Mouse (Mus musculus): Measurements from ENCODE around the gene Gas7.

The Gas7 gene

DNA sequence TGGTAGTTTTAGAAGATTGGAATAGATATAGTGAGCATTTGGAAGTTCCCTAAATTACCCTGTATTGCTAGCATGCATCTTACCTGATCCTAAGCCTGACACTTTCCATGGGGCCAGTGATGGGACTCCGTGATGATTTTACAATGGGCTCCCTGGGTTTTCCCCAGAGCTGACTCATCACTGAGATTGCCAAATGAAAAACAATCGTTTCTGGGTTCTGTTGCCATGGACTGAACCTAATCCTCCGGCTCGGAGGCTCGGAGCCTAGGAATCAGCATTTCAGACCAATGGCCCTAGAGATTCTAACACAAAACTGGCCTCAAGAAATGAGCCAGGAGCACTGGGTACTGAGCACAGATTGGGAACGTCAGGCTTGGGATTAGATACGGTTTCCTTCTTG lies 167.1 kb downstream of the Gas7 start:
- no peak for DNase-seq (ENCODE audit: low spot score)

DNA sequence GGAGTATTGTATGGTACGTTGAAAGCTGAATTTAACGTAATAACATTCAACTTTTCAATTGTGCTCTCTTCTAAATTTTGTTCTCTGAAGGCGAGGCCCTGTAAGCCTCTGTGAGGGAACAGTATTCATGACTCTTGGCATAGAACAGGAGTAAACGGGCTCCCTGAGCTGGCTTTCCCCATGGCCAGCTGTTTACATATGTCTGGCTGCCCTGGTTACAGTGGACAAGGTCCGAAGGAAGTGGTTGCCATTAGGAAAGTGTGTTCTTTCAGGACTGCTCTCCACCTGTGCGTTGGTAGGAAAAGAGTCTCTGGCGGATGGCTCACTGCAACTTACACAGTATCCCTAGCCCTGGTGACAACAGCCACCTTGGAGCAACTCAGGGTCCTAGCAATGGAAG lies 171.9 kb downstream of the Gas7 start:
- DNase-seq (ENCODE audit: low spot score) = no peak

DNA sequence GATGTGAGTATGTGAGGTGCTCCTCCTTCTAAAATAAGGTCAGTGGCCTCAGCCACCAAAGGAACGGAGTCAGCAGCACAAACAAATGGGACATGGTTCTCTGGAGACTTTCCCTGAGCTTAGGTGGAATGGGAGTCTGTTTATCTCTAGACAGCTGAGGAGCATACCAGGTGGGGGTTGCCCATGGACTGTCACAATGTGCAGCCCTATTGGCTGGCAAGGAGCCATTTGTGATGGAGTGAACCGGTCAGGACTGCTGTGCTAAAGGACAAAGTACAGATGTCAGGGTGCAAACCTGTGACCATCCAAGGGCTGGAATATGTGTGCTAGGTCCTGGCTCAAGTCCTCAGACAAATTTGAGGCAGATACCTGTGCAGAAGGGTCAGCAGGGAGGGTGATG lies 173.3 kb downstream of the Gas7 start:
- DNase-seq (ENCODE audit: low spot score) = no peak

DNA sequence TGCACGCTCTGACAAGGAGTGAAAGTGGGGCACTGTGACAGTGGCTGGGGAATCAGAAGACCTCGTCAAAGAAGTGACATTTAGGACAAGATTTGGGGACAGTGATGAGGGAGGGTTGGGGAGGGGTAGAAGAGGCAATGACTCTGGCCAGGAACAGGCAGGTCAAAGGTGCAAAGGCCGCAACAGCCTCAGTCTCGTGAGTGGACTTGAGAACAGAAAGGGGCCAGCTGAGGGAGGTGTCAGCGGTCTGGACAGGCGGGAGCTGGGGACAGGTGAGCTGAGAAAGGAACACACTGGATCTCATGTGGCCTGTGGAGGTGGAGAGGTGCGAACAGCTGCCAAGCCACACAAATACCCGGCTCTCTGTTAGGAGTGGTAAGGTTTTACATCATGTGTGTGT lies 177.7 kb downstream of the Gas7 start:
- no peak for DNase-seq (ENCODE audit: low spot score)

DNA sequence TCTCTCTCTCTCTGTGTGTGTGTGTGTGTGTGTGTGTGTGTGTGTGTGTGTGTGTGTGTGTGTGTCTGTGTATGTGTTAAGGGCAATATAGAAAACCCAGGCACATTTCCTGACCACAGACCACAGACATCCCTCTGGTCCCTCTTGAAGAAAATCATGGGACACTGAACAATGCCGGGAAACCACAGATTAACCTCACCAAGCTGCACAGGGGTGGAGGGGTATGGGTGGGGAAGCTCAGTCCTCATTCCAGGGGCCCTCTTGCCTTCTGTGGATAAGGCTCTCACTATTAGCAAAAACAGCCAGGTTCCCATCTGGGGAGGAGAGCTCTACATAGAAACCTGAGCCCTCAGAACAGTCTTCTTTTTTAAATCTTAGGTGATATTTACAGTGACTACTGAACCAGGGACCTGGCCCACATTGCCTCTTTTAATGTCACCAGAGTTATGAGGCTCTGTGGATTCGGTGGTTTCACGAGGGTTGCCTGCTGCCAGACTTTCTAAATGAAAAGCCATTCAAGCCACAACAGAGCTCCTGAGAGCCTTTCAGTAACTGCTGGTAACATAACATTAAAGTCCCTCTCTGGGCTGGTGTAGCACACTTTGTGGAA lies 178.5 kb downstream of the Gas7 start:
- DNase-seq (ENCODE audit: low spot score) = no peak

- no peak for DNase-seq (ENCODE audit: low spot score)
Measured at GRCm38 (mm10) chr11:67636201-67636600, 181.0 kb downstream of the Gas7 start.

DNA sequence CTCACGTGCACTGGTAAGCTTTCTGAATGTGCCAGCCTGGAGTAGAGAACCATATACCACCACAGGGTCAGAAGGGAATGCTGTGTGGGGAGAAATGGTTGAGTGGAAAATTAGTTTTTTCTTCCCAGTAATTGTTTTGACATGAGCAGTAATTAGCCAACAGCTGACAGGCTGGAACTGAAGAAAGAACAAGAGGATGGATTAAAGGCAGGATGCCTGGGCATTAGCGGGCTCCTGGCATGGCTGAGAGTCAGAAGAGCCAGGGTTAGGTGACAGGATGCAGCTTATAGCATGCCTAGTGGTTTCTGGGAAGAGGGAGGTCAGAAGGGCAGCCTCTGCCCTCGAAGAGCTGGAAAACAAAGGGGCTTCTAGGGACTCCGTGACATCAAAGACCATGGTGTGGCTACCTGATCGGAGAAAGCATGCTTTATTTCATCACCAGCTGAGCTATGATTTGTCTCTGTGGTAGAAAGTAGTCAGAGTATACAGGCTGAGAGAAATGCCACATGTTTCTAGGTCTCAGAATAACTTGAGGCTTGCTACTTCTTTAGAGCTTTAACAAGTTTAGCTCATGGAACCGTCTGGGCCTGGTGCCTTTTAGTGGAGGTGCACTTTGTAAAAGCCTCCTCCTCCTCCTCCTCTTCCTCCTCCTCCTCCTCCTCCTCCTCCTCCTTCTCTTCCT lies 181.8 kb downstream of the Gas7 start:
- DNase-seq (ENCODE audit: low spot score) = no peak

DNA sequence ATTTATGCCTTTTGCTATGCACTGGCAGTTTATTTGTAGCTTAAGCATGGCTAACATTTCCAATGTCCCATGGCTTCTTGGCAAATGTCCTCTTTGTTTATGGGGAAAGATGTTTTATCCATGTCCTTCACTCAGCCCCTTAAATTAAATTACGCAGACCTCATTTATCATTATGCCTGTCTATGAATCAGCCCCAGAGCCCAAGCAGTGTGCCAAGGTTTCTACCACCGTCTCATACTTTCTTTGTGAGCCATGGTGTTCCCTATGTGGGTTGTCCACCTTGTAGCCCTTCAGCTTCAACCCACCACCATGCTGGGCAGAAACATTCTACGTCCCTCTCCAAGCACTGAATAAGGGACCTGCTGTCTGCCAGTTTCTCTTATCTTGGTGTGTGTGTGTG lies 183.2 kb downstream of the Gas7 start:
- DNase-seq (ENCODE audit: low spot score) = no peak

- DNase-seq (ENCODE audit: low spot score) = no peak
Measured at GRCm38 (mm10) chr11:67640299-67640698, 185.1 kb downstream of the Gas7 start.

DNA sequence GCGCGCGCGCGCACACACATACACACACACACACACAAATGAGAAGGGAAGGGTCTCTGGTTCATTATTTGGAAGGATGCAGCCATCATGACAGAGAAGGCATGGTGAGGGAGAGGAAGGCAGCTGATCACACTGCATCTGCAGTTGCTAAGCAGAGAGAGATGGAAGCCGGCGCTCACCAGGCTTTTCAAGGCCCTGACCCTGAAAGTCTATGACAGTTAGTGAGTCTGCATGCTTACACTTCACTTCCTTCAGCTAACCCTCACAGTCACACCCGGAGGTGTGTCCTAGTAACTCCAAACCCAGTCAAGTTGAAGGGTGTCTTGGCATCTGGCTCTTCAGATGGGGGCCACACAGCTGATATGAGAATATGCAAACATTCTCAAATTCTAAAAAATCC lies 187.2 kb downstream of the Gas7 start:
- DNase-seq (ENCODE audit: low spot score) = no peak

DNA sequence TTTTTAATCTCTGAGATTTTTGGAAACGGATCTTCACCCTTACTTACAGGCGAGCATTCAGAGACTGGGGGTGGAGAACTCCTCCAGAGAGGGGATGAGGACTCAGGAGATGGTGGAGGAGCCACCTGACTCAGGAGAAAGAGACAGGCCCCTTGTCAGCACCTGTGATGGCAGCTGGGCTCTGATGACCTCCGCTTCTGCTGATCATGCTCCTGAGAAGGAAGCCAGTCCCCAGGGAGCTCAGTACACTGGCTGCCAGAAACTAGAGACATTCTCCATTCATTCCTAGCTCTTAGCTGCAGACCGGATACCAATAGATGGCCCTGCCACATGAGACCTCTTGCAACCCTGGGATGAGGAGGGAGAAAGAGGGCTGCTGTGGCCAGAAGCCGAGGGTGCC lies 187.6 kb downstream of the Gas7 start:
- no peak for DNase-seq (ENCODE audit: low spot score)

- DNase-seq (ENCODE audit: low spot score) = no peak
Measured at GRCm38 (mm10) chr11:67643465-67643864, 188.2 kb downstream of the Gas7 start.

GRCm38 (mm10) chr11:67644632-67645149 lies 189.5 kb downstream of the Gas7 start:
- no peak for DNase-seq (ENCODE audit: low spot score)

DNA sequence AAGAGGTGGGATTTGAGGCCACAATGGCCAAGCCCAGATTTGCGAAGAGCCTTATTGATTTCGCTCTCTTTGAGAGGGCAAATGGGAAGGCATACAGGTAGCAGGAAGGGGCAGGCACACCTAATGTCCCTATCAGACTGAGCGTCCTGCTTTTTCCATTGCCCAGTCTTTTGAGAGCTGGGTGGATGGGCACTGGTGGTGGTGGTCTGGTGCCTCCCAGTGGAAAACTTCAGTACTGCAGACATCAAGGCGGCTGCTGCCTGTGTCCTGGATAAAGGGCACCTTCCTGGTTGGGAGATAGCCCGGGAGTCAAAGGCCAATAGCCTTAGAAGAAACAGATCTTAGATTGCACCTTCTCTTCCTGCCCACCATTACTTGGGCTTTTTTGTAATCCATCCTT lies 192.5 kb downstream of the Gas7 start:
- DNase-seq (ENCODE audit: low spot score) = no peak

DNA sequence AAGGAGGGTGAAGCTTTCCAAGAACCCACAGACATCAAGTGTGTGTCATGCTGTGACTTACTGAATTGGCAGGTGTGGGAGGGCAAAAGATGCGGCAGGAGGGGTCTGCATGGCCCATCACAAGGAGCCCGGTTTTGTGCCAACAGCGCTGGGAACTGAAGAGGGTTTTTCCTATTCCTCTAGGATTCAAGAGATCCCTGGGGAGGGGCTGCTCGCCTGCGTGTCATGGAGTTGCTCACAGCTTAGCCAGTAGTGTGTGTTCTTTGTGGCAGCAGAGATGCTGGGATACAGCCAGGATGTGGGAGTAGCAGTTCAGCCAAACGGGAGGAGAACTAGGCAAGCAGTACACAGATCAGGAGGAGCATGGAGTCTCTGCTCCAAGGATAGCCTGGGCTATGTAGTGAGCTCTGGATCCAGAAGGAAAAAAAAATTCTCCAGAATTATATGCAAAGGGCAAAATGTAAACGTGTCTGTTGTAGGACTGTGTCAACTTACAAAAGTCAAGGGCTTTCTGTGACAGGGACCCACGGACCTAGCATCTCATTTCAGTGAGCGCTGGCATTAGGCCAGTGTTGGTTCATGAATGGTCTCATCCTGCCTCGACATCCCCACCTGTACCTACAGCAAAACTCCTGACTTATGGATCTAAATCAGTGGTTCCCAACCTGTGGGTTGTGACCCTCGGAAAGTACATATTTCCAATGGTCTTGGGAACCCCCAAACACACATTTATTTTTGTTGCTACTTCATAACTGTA lies 193.6 kb downstream of the Gas7 start:
- no peak for DNase-seq (ENCODE audit: low spot score)

- DNase-seq (ENCODE audit: low spot score) = no peak
Measured at GRCm38 (mm10) chr11:67649971-67650707, 194.9 kb downstream of the Gas7 start.

GRCm38 (mm10) chr11:67651731-67652130 lies 196.5 kb downstream of the Gas7 start:
- no peak for DNase-seq (ENCODE audit: low spot score)

DNA sequence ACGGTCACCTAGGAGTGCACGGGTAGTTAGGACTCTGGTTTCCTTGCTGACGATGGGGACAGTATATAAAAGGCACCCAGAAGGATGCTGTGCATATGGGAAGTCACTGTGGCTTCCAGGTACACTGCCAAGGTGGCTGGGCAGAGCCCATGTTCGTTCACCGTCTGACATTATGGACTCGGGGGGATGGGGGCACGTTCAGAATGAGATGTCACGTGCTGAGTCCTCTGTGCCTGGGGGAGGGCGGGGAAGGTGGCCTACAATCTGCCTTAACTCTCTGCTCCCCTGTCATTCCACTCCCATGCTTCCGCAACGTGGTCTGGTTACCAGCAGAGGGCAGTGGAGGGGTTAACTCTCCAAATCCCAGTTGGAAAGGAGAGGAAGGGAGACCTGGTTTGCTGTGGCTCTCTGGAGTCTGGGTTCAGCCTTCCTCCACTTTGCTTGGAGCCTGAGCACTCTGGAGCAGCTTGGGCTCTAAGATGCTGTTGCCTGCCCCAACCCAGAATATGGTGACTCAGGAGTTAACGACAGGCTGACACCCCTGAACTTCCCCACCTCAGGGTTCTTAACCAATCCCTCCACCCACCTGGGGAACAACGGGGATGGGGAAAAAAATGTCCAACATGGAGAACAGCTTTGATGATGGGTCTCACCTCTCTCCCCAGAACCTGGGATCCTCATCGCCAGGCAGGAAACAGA lies 197.1 kb downstream of the Gas7 start:
- no peak for DNase-seq (ENCODE audit: low spot score)

- DNase-seq (ENCODE audit: low spot score) = no peak
Measured at GRCm38 (mm10) chr11:67652893-67653255, 197.6 kb downstream of the Gas7 start.

- DNase-seq (ENCODE audit: low spot score) = no peak
Measured at GRCm38 (mm10) chr11:67653521-67654090, 198.4 kb downstream of the Gas7 start.

- no peak for DNase-seq (ENCODE audit: low spot score)
Measured at GRCm38 (mm10) chr11:67654514-67654913, 199.3 kb downstream of the Gas7 start.

Measured in c-Kit-positive CD71-positive TER-119-positive erythroid progenitor cells, embryonic 14.5 days (primary cell).